Mouse (Mus musculus) midbrain, embryonic 15.5 days (tissue): Measurements from ENCODE around the gene Phf23. TPM values are rescaled to one million over a fixed set of nuclear protein-coding genes. Genes with fewer than 3 reads are reported as not detected.

Source experiments
- ATAC-seq: fragments of 200-750 bp; cut with Nextera tagmentation; replicated peaks from 2 replicates; pipeline ENCODE4 v1.8.0; 2017; ENCODE audit warnings: moderate TSS enrichment
- H3K27ac ChIP-seq: fragments of 300-500 bp; sonication (generic); 2 replicates; pipeline ENCODE4 v1.5.1; 2015; ENCODE audit warnings: mild to moderate bottlenecking, inconsistent platforms
- H3K27me3 ChIP-seq: fragments of 300-500 bp; sonication (generic); replicated peaks from 2 replicates; pipeline ENCODE4 v1.6.1; 2015; ENCODE audit warnings: inconsistent platforms
- H3K36me3 ChIP-seq: fragments of 300-500 bp; sonication (generic); replicated peaks from 2 replicates; pipeline ENCODE4 v1.6.1; 2015; ENCODE audit warnings: inconsistent platforms
- H3K4me1 ChIP-seq: fragments of 300-500 bp; sonication (generic); 2 replicates; pipeline ENCODE4 v1.6.1; 2015; ENCODE audit warnings: inconsistent platforms
- H3K4me2 ChIP-seq: fragments of 300-500 bp; sonication (generic); 2 replicates; pipeline ENCODE4 v1.6.1; 2015; ENCODE audit warnings: inconsistent platforms, mild to moderate bottlenecking, moderate library complexity
- H3K4me3 ChIP-seq: fragments of 300-500 bp; sonication (generic); 2 replicates; pipeline ENCODE4 v1.5.1; 2015; ENCODE audit warnings: mild to moderate bottlenecking, inconsistent platforms
- H3K9ac ChIP-seq: fragments of 300-500 bp; sonication (generic); 2 replicates; pipeline ENCODE4 v1.6.1; 2015; ENCODE audit warnings: mild to moderate bottlenecking, inconsistent platforms
- H3K9me3 ChIP-seq: fragments of 300-500 bp; sonication (generic); 2 replicates; pipeline ENCODE4 v1.6.1; 2016; ENCODE audit warnings: inconsistent platforms
- WGBS: fragments of 180-500 bp; shearing (Covaris S2); methylation state at CpG from one replicate; pipeline ENCODE4 v1.1.7; 2015; ENCODE audit warnings: mixed read lengths; 5-methylcytosine and 5-hydroxymethylcytosine counted together
- polyA plus RNA-seq: library from polyadenylated mRNA; unstranded; fragments of >200 nt; fragmentation: Nextera tagmentation; extraction: Ambion mirVana; gene quantifications from 2 replicates; pipeline ENCODE4 v1.2.1, GENCODE M21; 2015

Phf23 gene
- polyA plus RNA-seq, 1 experiment from 2014 or later = 58.8 TPM

- Histone ChIP-seq H3K4me3 (no peak overlapping the region), H3K27me3 (no peaks in the 10 kb centered on the region), H3K9me3 (no peaks in the 10 kb centered on the region), H3K36me3 (peaks cover 14% of the 10 kb centered on the region), H3K9ac (no peak overlapping the region), H3K4me2 (0 out of 2 replicates have a peak overlapping the region, but pooled peaks have one; percentile 77), H3K27ac (0 out of 2 replicates have a peak overlapping the region, but pooled peaks have one; percentile 30), H3K4me1 (peaks cover 49% of the 10 kb centered on the region)
- ATAC-seq = no peak
- WGBS = 88% methylated on average over 11 of the region's 11 CpGs
Measured at GRCm38 (mm10) chr11:69994401-69995090, 1.0 kb upstream of the Phf23 start.

- H3K27ac ChIP-seq = peak overlapping the region; percentile 92
- no peak for ATAC-seq
- WGBS = under 1% methylated on average over 66 of the region's 66 CpGs
- H3K4me3 ChIP-seq = peak overlapping the region; percentile 90
- H3K9ac ChIP-seq = peak overlapping the region; percentile 87
- no peaks in the 10 kb centered on the region for H3K9me3 ChIP-seq
- H3K36me3 ChIP-seq = peaks cover 9% of the 10 kb centered on the region
- H3K27me3 ChIP-seq = no peaks in the 10 kb centered on the region
- peak overlapping the region; percentile 77 for H3K4me2 ChIP-seq
- peaks cover 52% of the 10 kb centered on the region for H3K4me1 ChIP-seq
Measured at GRCm38 (mm10) chr11:69996161-69997061, 834 bp downstream of the Phf23 start.

- Histone ChIP-seq H3K4me2 (peak overlapping the region; percentile 77), H3K4me3 (peak overlapping the region; percentile 90), H3K27me3 (no peaks in the 10 kb centered on the region), H3K36me3 (peaks cover 9% of the 10 kb centered on the region), H3K9me3 (no peaks in the 10 kb centered on the region), H3K27ac (peak overlapping the region; percentile 92), H3K9ac (peak overlapping the region; percentile 87), H3K4me1 (peaks cover 57% of the 10 kb centered on the region)
- ATAC-seq = 0 out of 2 replicates have a peak, but pooled peaks have one; percentile 2
- WGBS = under 1% methylated on average over 39 of the region's 44 CpGs
Measured at GRCm38 (mm10) chr11:69997070-69997509, 1.5 kb downstream of the Phf23 start.

- 92% methylated on average over 27 of the region's 27 CpGs for WGBS
- H3K4me2 ChIP-seq = no peak overlapping the region
- H3K27ac ChIP-seq = no peak overlapping the region
- H3K4me3 ChIP-seq = 0 out of 2 replicates have a peak overlapping the region, but pooled peaks have one; percentile 90
- H3K36me3 ChIP-seq = peaks cover 9% of the 10 kb centered on the region
- H3K9ac ChIP-seq = no peak overlapping the region
- no peak for ATAC-seq
- H3K27me3 ChIP-seq = no peaks in the 10 kb centered on the region
- H3K9me3 ChIP-seq = no peaks in the 10 kb centered on the region
- peaks cover 63% of the 10 kb centered on the region for H3K4me1 ChIP-seq
Measured at GRCm38 (mm10) chr11:69998567-69999491, 3.3 kb downstream of the Phf23 start.

- Histone ChIP-seq H3K9me3 (no peaks in the 10 kb centered on the region), H3K4me1 (peaks cover 62% of the 10 kb centered on the region), H3K9ac (no peak overlapping the region), H3K27me3 (no peaks in the 10 kb centered on the region), H3K4me2 (peak overlapping the region; percentile 83; the same call in 1 of the 2 replicates), H3K27ac (peak overlapping the region; percentile 98), H3K36me3 (peaks cover 9% of the 10 kb centered on the region), H3K4me3 (peak overlapping the region; percentile 67)
- ATAC-seq = no peak
- 88% methylated on average over 8 of the region's 8 CpGs for WGBS
Measured at GRCm38 (mm10) chr11:69999666-70000065, 4.1 kb downstream of the Phf23 start.

- peak; percentile 60 for ATAC-seq
- H3K9ac ChIP-seq = peak within 1 kb of the TSS; percentile 69
- H3K4me2 ChIP-seq = peak within 1 kb of the TSS; percentile 83
- peak within 1 kb of the TSS; percentile 98 for H3K27ac ChIP-seq
- peaks cover 56% of the 10 kb centered on the region for H3K4me1 ChIP-seq
- H3K4me3 ChIP-seq = peak within 1 kb of the TSS; percentile 67
- H3K9me3 ChIP-seq = no peaks in the 10 kb centered on the region
- under 1% methylated on average over 48 of the region's 48 CpGs for WGBS
- H3K36me3 ChIP-seq = peaks cover 9% of the 10 kb centered on the region
- H3K27me3 ChIP-seq = no peaks in the 10 kb centered on the region
Measured at GRCm38 (mm10) chr11:70000396-70000898, 4.9 kb downstream of the Phf23 start, which contains the start of gene Dvl2. Gene Dvl2 (plus strand): TSS chr11:70000595.

GRCm38 (mm10) chr11:70001159-70001558, 5.6 kb downstream of the Phf23 start:
- no peak for ATAC-seq
- WGBS = 13% methylated on average over 8 of the region's 8 CpGs
- Histone ChIP-seq H3K9me3 (no peaks in the 10 kb centered on the region), H3K4me2 (peak overlapping the region; percentile 83), H3K27me3 (no peaks in the 10 kb centered on the region), H3K36me3 (peaks cover 11% of the 10 kb centered on the region), H3K4me3 (peak overlapping the region; percentile 67), H3K27ac (peak overlapping the region; percentile 98), H3K9ac (peak overlapping the region; percentile 69), H3K4me1 (peaks cover 56% of the 10 kb centered on the region)

GRCm38 (mm10) chr11:70001865-70002264, 6.3 kb downstream of the Phf23 start:
- ATAC-seq = no peak
- Histone ChIP-seq H3K27me3 (no peaks in the 10 kb centered on the region), H3K9me3 (no peaks in the 10 kb centered on the region), H3K4me2 (peak overlapping the region; percentile 83), H3K27ac (no peak overlapping the region), H3K9ac (no peak overlapping the region), H3K4me1 (peaks cover 56% of the 10 kb centered on the region), H3K36me3 (peaks cover 18% of the 10 kb centered on the region), H3K4me3 (peak overlapping the region; percentile 67)

GRCm38 (mm10) chr11:70002471-70002870, 6.9 kb downstream of the Phf23 start:
- H3K4me2 ChIP-seq = peak overlapping the region; percentile 83
- WGBS = 90% methylated on average over 2 of the region's 2 CpGs
- H3K27me3 ChIP-seq = no peaks in the 10 kb centered on the region
- H3K9ac ChIP-seq = 0 out of 2 replicates have a peak overlapping the region, but pooled peaks have one; percentile 12
- peaks cover 24% of the 10 kb centered on the region for H3K36me3 ChIP-seq
- H3K9me3 ChIP-seq = no peaks in the 10 kb centered on the region
- no peak for ATAC-seq
- peaks cover 53% of the 10 kb centered on the region for H3K4me1 ChIP-seq
- H3K27ac ChIP-seq = no peak overlapping the region
- peak overlapping the region; percentile 67; the same call in 1 of the 2 replicates for H3K4me3 ChIP-seq

GRCm38 (mm10) chr11:70005521-70005920, 9.9 kb downstream of the Phf23 start:
- 47% methylated on average over 5 of the region's 5 CpGs for WGBS
- Histone ChIP-seq H3K9ac (no peak overlapping the region), H3K36me3 (peaks cover 45% of the 10 kb centered on the region), H3K4me1 (peaks cover 35% of the 10 kb centered on the region), H3K4me3 (no peak overlapping the region), H3K4me2 (no peak overlapping the region), H3K9me3 (no peaks in the 10 kb centered on the region), H3K27ac (no peak overlapping the region), H3K27me3 (no peaks in the 10 kb centered on the region)
- no peak for ATAC-seq

GRCm38 (mm10) chr11:70010033-70010432, 14.5 kb downstream of the Phf23 start:
- no peaks in the 10 kb centered on the region for H3K9me3 ChIP-seq
- H3K27ac ChIP-seq = no peak overlapping the region
- H3K4me3 ChIP-seq = no peak overlapping the region
- H3K4me2 ChIP-seq = no peak overlapping the region
- ATAC-seq = no peak
- no peak overlapping the region for H3K9ac ChIP-seq
- no peaks in the 10 kb centered on the region for H3K27me3 ChIP-seq
- peaks cover 10% of the 10 kb centered on the region for H3K4me1 ChIP-seq
- 91% methylated on average over 6 of the region's 6 CpGs for WGBS
- H3K36me3 ChIP-seq = peaks cover 72% of the 10 kb centered on the region
